Mouse (Mus musculus): ENCODE measurements around the gene Fam136a. TPM values are rescaled to one million over a fixed set of nuclear protein-coding genes. Genes with fewer than 3 reads are reported as not detected.
"Not testable (repeated sequence)": the region's sequence is repeated elsewhere in the genome, so short reads cannot be mapped to it uniquely, and the experiment has no call there.

The Fam136a gene
- total and polyA plus RNA-seq, 2 experiments from 2014 or later = 65.9 to 75.1 TPM

DNA sequence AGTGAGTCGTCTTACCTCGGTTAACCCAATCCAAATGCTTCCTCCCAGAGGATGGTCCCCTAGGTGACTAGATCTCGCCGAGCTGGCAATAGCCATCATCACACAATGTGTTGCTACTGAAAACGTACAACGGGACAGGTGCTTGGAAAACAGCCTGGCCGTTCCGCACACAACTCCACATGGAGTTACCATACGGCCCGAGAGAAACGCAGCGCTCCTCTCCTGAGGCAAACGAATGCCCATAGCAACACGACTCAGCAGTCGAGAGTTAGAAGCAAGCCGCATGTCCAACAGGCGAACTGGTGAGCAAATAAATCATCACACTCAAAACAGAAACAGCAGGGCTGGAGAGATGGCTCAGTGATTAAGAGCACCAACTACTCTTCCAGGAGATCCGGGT lies 38.6 kb upstream of the Fam136a start:
- Histone ChIP-seq H3K27ac (ENCODE audit: low read depth, low read length) (no peak overlapping the region), H3K4me1 (ENCODE audit: insufficient read depth) (no peaks in the 10 kb centered on the region), H3K4me3 (ENCODE audit: low read depth, low read length) (no peak overlapping the region), H3K36me3 (ENCODE audit: insufficient read depth) (no peaks in the 10 kb centered on the region), H3K4me2 (ENCODE audit: low read depth) (no peak overlapping the region), H3K9me3 (ENCODE audit: low read length) (no peaks in the 10 kb centered on the region), H3K27me3 (ENCODE audit: insufficient read depth, low read length) (no peaks in the 10 kb centered on the region), H3K9ac (no peak overlapping the region)
- no peak for TF ChIP-seq CTCF (IDR thresholded peaks at IDR 0.05; ENCODE audit: low read depth)
- peak; percentile 54; the same call in 1 of the 2 replicates for ATAC-seq
- WGBS = 85% methylated on average over 18 of the region's 18 CpGs
- DNase-seq = peak; percentile 47

DNA sequence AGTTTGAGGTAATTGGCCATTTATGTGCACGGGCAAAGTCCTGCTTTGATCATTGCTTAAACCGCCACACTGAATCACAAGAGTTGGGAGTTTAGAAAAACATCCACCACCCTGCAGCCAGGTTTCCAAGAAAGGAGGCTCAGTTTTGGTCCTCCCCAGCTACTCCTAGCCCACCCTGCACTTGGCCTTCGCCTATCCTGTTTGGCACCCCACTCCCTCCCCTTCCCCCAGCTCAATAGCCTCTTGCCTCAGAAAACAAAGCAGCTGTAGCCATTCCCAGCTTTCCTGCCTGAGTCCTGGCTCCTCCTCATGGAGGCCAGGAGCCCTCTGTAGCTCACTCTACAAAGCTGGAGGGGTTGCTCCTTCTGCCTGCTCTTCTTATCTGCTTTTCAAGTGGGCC lies 37.1 kb upstream of the Fam136a start:
- no peak for DNase-seq
- Histone ChIP-seq H3K4me2 (ENCODE audit: low read depth) (no peak overlapping the region), H3K4me1 (ENCODE audit: insufficient read depth) (no peaks in the 10 kb centered on the region), H3K4me3 (ENCODE audit: low read depth, low read length) (no peak overlapping the region), H3K27me3 (ENCODE audit: insufficient read depth, low read length) (no peaks in the 10 kb centered on the region), H3K9ac (no peak overlapping the region), H3K9me3 (ENCODE audit: low read length) (no peaks in the 10 kb centered on the region), H3K27ac (ENCODE audit: low read depth, low read length) (no peak overlapping the region), H3K36me3 (ENCODE audit: insufficient read depth) (no peaks in the 10 kb centered on the region)
- peak; percentile 66 for ATAC-seq
- TF ChIP-seq CTCF (IDR thresholded peaks at IDR 0.05; ENCODE audit: low read depth) = no peak
- 26% methylated on average over 3 of the region's 3 CpGs for WGBS

DNA sequence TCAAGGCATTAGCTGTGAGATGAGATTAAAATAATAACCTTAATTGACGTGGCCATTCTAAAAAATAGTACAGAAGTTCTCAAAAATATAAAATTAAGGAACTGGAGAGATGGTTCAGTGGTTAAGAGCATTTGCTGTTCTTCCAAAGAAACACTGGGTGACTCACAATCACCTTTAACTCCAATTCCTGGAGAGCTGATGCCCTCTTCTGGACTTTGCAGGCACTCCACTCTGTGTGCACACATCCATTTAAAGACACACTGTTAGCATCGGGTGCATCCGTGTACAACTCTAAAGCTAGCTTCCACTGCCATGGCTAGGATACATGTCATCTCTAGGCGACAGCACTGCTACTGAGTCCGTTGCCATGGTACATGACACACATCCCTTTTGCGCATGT lies 35.5 kb upstream of the Fam136a start:
- Histone ChIP-seq H3K4me2 (ENCODE audit: low read depth) (no peak overlapping the region), H3K4me1 (ENCODE audit: insufficient read depth) (no peaks in the 10 kb centered on the region), H3K27ac (ENCODE audit: low read depth, low read length) (no peak overlapping the region), H3K9me3 (ENCODE audit: low read length) (no peaks in the 10 kb centered on the region), H3K4me3 (ENCODE audit: low read depth, low read length) (no peak overlapping the region), H3K9ac (no peak overlapping the region), H3K27me3 (ENCODE audit: insufficient read depth, low read length) (no peaks in the 10 kb centered on the region), H3K36me3 (ENCODE audit: insufficient read depth) (no peaks in the 10 kb centered on the region)
- peak; percentile 50 for TF ChIP-seq CTCF (IDR thresholded peaks at IDR 0.05; ENCODE audit: low read depth)
- DNase-seq (no peak), ATAC-seq (no peak)
- WGBS = 91% methylated on average over 6 of the region's 6 CpGs

DNA sequence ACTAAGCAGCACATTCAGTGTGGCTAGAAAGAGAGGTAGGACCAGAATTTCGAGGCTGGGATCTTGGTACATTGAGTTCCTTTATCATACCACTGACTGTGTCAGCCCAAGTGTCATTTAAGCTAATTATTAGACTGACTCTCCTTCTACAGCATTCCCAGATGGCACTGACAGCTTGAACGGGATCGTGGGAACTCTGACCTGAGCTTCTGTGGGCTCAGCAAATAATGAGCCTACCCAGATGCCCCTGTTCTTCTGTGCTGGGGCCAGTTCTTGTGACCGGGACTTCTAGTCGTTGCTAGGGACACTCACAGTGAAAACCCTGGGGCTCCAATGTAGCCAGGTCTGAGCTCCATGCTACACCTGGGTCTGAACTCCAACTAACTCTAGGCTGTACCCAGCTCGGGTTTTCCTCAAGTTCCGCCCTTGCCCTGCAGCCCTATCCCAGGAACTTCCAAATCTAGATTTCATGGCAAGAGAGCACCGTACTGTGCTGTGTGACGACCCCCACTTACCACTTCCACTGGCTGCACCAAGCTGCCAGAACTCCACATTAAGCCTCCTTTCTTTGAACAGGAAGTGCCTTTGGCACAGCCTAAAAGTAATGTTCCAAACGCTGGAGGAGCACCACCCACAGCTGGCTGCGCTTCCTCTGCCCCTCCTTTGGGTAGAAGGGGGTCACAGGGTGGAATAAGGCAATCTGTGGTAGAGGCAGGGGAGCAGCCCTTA lies 30.2 kb upstream of the Fam136a start:
- Histone ChIP-seq H3K4me2 (ENCODE audit: low read depth) (no peak overlapping the region), H3K9me3 (ENCODE audit: low read length) (no peaks in the 10 kb centered on the region)
- no peak for TF ChIP-seq CTCF (IDR thresholded peaks at IDR 0.05; ENCODE audit: low read depth)

DNA sequence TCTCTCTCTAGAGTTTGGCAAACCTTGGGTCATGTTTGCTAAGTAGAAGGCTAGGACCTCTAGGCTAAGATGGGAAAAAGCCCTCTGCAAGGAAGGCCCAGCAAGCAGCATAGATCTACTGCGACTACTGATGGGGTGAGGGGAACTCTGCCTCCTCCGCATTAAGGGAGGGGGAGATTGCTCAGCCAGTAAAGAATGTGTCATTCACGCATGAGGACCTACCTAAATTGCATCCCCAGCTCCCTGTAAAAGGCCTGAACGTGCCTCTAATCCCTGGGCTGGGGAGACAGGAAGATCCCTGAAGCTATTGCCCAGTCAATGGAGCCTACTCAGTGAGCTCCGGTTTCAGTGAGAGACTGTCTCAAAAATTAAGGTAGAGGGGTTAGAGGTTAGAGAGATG lies 29.6 kb upstream of the Fam136a start:
- Histone ChIP-seq H3K9ac (no peak overlapping the region), H3K36me3 (ENCODE audit: insufficient read depth) (no peaks in the 10 kb centered on the region), H3K4me1 (ENCODE audit: insufficient read depth) (no peaks in the 10 kb centered on the region), H3K27me3 (ENCODE audit: insufficient read depth, low read length) (no peaks in the 10 kb centered on the region), H3K9me3 (ENCODE audit: low read length) (no peaks in the 10 kb centered on the region), H3K27ac (ENCODE audit: low read depth, low read length) (no peak overlapping the region), H3K4me3 (ENCODE audit: low read depth, low read length) (no peak overlapping the region), H3K4me2 (ENCODE audit: low read depth) (no peak overlapping the region)
- ATAC-seq (no peak), DNase-seq (no peak)
- WGBS = 73% methylated on average over 5 of the region's 5 CpGs
- TF ChIP-seq CTCF (IDR thresholded peaks at IDR 0.05; ENCODE audit: low read depth) = no peak

More for the DNA sequence above, 30.2 kb upstream of the Fam136a start:
- DNase-seq (no peak), ATAC-seq (no peak)
- H3K9ac ChIP-seq = no peak overlapping the region
- no peaks in the 10 kb centered on the region for H3K27me3 ChIP-seq (ENCODE audit: insufficient read depth, low read length)
- H3K4me3 ChIP-seq (ENCODE audit: low read depth, low read length) = no peak overlapping the region
- H3K36me3 ChIP-seq (ENCODE audit: insufficient read depth) = no peaks in the 10 kb centered on the region
- H3K4me1 ChIP-seq (ENCODE audit: insufficient read depth) = no peaks in the 10 kb centered on the region
- no peak overlapping the region for H3K27ac ChIP-seq (ENCODE audit: low read depth, low read length)
- 78% methylated on average over 11 of the region's 11 CpGs for WGBS

DNA sequence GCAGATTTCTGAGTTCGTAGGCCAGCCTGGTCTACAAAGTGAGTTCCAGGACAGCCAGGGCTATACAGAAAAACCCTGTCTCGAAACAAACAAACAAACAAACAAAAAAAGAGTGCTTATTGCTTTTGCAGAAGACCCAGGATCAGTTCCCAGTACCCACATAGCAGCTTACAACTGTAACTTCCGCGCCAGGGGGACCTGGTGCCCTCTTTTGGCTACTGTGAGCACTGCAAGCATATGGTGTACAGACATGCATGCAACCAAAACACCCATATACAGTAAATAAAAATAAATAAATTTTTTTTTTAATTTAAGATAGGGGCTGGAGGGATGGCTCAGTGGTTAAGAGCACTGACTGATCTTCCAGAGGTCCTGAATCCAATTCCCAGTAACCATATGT lies 29.1 kb upstream of the Fam136a start:
- not testable (repeated sequence) for H3K4me1 ChIP-seq (ENCODE audit: insufficient read depth); H3K9ac ChIP-seq; H3K36me3 ChIP-seq (ENCODE audit: insufficient read depth); H3K9me3 ChIP-seq (ENCODE audit: low read length); H3K4me3 ChIP-seq (ENCODE audit: low read depth, low read length); H3K27me3 ChIP-seq (ENCODE audit: insufficient read depth, low read length); ATAC-seq; H3K4me2 ChIP-seq (ENCODE audit: low read depth); H3K27ac ChIP-seq (ENCODE audit: low read depth, low read length); DNase-seq
- WGBS = 86% methylated on average over 4 of the region's 4 CpGs

DNA sequence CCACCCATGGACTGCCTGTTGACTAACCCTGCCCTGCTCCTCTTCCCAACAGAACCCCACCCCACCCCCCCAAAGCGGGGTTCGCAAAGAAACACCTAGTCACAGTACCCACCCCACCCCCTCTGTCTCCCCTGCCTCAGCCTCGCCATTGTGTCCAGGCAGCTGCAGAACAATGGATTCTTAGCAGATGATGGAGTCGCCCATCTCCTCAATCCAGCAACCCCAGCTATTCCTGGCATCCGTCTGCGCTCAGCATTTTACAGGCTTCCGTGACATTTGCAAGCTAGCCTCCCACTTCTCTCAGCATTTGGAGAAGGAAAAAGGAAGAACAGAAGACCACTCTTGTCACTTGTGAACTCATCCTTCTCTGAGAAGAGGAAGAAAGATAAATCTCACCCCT lies 21.8 kb upstream of the Fam136a start:
- Histone ChIP-seq H3K36me3 (ENCODE audit: insufficient read depth) (no peaks in the 10 kb centered on the region), H3K9me3 (ENCODE audit: low read length) (no peaks in the 10 kb centered on the region), H3K4me2 (ENCODE audit: low read depth) (peak overlapping the region; percentile 26; the same call in 1 of the 2 replicates), H3K4me1 (ENCODE audit: insufficient read depth) (no peaks in the 10 kb centered on the region), H3K4me3 (ENCODE audit: low read depth, low read length) (no peak overlapping the region), H3K9ac (no peak overlapping the region), H3K27ac (ENCODE audit: low read depth, low read length) (peak overlapping the region; percentile 35; the same call in 1 of the 2 replicates), H3K27me3 (ENCODE audit: insufficient read depth, low read length) (no peaks in the 10 kb centered on the region)
- no peak for TF ChIP-seq CTCF (IDR thresholded peaks at IDR 0.05; ENCODE audit: low read depth)
- DNase-seq (no peak), ATAC-seq (no peak)
- 16% methylated on average over 7 of the region's 7 CpGs for WGBS

All from forebrain, postnatal 0 days (tissue).